Mouse (Mus musculus) forebrain, postnatal 0 days (tissue): ENCODE data around the gene Ntn4. TPM values are rescaled to one million over a fixed set of nuclear protein-coding genes. Genes with fewer than 3 reads are reported as not detected.

Source experiments
- ATAC-seq: fragments of 200-750 bp; cut with Nextera tagmentation; 2 replicates; pipeline ENCODE4 v1.8.0; 2017; ENCODE audit warnings: mild to moderate bottlenecking, moderate library complexity
- DNase-seq: peaks from one replicate; pipeline ENCODE4 v3.0.0-alpha.2; 2015
- H3K27ac ChIP-seq: fragments of 300-500 bp; sonication (generic); 2 replicates; pipeline ENCODE4 v1.5.1; 2014; ENCODE audit warnings: low read depth, mild to moderate bottlenecking, antibody characterized with exemption, low read length, moderate library complexity, mixed read lengths
- H3K27me3 ChIP-seq: fragments of 300-500 bp; sonication (generic); 2 replicates; pipeline ENCODE4 v1.6.1; 2014; ENCODE audit warnings: mild to moderate bottlenecking, low read length, mixed read lengths; ENCODE audit not compliant: insufficient read depth
- H3K36me3 ChIP-seq: fragments of 300-500 bp; sonication (generic); 2 replicates; pipeline ENCODE4 v1.6.1; 2014; ENCODE audit warnings: mild to moderate bottlenecking, moderate library complexity; ENCODE audit not compliant: insufficient read depth
- H3K4me1 ChIP-seq: fragments of 300-500 bp; sonication (generic); 2 replicates; pipeline ENCODE4 v1.6.1; 2014; ENCODE audit warnings: antibody characterized with exemption; ENCODE audit not compliant: insufficient read depth
- H3K4me2 ChIP-seq: fragments of 300-500 bp; sonication (generic); 2 replicates; pipeline ENCODE4 v1.6.1; 2014; ENCODE audit warnings: low read depth, mild to moderate bottlenecking, moderate library complexity
- H3K4me3 ChIP-seq: fragments of 300-500 bp; sonication (generic); 2 replicates; pipeline ENCODE4 v1.5.1; 2014; ENCODE audit warnings: low read depth, low read length, mixed read lengths
- H3K9ac ChIP-seq: fragments of 300-500 bp; sonication (generic); 2 replicates; pipeline ENCODE4 v1.6.1; 2014; ENCODE audit warnings: mild to moderate bottlenecking
- H3K9me3 ChIP-seq: fragments of 300-500 bp; sonication (generic); 2 replicates; pipeline ENCODE4 v1.6.1; 2016; ENCODE audit warnings: low read length
- CTCF ChIP-seq: sonication (generic); IDR thresholded peaks from 2 replicates; pipeline ENCODE4 v1.5.1; 2016; ENCODE audit warnings: antibody characterized with exemption, control low read depth, low read depth
- WGBS: fragments of 180-500 bp; shearing (Covaris S2); extraction: QIAGEN DNeasy Blood & Tissue Kit; methylation state at CpG from one replicate; pipeline ENCODE4 v1.1.7; 2014; 5-methylcytosine and 5-hydroxymethylcytosine counted together
- polyA plus RNA-seq: library from polyadenylated mRNA; unstranded; fragments of >200 nt; fragmentation: Nextera tagmentation; extraction: Ambion mirVana; gene quantifications from 2 replicates; pipeline ENCODE4 v1.2.1, GENCODE M21; 2015
- total RNA-seq: library from RNA; depleted of rRNA; stranded (reverse); fragments of >200 nt; gene quantifications from 2 replicates; pipeline ENCODE4 v1.2.3, GENCODE M21; 2014

Ntn4 gene
- total and polyA plus RNA-seq, 2 experiments from 2014 or later, result 1.2 to 6.1 TPM

DNA sequence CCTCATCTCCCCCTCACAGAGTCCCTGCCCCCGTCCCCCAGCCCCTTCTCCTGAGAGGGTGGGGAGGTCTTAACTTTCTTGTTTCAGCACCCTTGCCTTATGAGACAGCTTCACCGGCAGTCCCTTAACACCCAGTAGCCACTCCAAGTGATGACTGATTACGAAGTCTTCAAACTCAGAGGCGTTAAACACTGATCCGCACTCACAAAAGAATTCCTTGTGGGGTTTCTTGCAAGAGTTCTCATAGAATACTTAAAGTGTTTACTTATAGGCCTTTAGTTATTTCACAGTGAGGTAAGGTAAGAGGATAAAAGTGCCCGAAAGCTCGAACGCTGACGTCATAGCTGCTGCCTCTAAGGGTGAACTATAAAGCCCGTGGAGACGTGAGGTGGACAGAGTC is 50.9 kb downstream of the Ntn4 start:
- Histone ChIP-seq H3K27ac (no peak overlapping the region), H3K9ac (no peak overlapping the region), H3K9me3 (no peaks in the 10 kb centered on the region), H3K4me2 (no peak overlapping the region), H3K36me3 (no peaks in the 10 kb centered on the region), H3K27me3 (no peaks in the 10 kb centered on the region), H3K4me3 (no peak overlapping the region), H3K4me1 (no peaks in the 10 kb centered on the region)
- TF ChIP-seq CTCF, result no peak
- ATAC-seq (no peak), DNase-seq (no peak)
- 38% methylated on average over 11 of the region's 11 CpGs for WGBS

DNA sequence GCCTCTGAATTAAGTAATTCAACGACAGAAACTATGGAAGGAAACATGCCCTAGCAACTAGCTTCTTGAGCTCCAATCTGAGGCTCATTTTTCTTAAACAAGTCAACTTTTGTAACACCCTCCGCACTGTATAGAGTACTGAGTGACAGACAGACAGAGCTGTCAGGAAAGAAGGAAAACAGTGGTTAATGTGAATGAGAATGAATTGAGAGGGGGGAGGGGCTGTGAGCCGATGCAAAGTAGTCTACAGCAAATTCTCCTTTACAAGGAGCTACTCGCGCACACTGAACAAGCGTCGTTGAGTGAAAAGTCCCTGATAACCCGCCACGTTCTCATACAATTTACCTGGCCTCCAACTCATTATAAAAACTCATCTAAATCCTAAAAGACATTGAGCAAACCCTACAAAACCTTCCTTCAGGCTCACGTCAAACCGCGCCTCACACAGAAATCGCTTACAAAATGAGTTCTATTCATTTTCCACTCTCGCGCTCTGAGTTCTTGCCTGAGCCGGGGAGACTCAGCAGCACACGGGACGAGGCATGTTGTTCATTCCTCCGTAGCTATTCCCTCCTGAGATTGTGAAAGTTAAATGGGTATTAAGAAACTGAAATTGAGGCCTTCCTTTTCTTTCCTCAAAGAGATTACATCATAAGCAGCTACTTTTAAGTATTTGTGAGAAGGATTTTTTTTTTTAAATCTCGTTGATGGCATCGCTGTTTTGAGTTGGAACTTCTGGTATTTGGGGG is 54.7 kb downstream of the Ntn4 start:
- no peak overlapping the region for H3K9ac ChIP-seq
- no peaks in the 10 kb centered on the region for H3K36me3 ChIP-seq
- H3K27me3 ChIP-seq, result no peaks in the 10 kb centered on the region
- ATAC-seq (peak; percentile 61), DNase-seq (peak; percentile 58)
- peak overlapping the region; percentile 11; the same call in 1 of the 2 replicates for H3K4me3 ChIP-seq
- WGBS, result 26% methylated on average over 21 of the region's 21 CpGs
- H3K9me3 ChIP-seq, result no peaks in the 10 kb centered on the region
- H3K4me1 ChIP-seq, result 0 out of 2 replicates have a peak, but pooled peaks cover 5% of the 10 kb centered on the region
- TF ChIP-seq CTCF, result no peak
- H3K4me2 ChIP-seq, result peak overlapping the region; percentile 38
- H3K27ac ChIP-seq, result no peak overlapping the region; the same call in 1 of the 2 replicates

DNA sequence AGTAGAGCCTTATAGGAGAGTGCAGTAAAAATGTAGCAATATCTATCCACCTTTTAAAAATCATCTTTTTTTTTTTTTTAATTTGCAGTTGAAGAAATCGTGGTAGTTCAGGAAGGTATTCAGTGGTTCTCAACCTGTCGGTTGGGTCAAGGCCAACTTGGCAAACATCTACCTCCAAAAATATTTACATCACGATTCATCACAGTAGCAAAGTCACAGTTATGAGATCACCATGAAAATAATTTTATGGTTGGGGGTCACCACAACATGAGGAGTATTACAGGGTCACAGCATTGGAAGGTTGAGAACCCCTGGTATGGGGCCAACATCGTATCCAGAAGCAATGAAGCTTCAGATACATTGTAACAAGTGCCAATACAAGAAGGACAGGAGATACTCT is 55.5 kb downstream of the Ntn4 start:
- ATAC-seq, result no peak
- no peak for TF ChIP-seq CTCF
- Histone ChIP-seq H3K4me1 (0 out of 2 replicates have a peak, but pooled peaks cover 10% of the 10 kb centered on the region), H3K27me3 (no peaks in the 10 kb centered on the region), H3K4me3 (no peak overlapping the region), H3K27ac (no peak overlapping the region), H3K9me3 (no peaks in the 10 kb centered on the region), H3K4me2 (no peak overlapping the region), H3K36me3 (no peaks in the 10 kb centered on the region), H3K9ac (no peak overlapping the region)
- DNase-seq, result no peak
- WGBS, result 78% methylated on average over 4 of the region's 4 CpGs

DNA sequence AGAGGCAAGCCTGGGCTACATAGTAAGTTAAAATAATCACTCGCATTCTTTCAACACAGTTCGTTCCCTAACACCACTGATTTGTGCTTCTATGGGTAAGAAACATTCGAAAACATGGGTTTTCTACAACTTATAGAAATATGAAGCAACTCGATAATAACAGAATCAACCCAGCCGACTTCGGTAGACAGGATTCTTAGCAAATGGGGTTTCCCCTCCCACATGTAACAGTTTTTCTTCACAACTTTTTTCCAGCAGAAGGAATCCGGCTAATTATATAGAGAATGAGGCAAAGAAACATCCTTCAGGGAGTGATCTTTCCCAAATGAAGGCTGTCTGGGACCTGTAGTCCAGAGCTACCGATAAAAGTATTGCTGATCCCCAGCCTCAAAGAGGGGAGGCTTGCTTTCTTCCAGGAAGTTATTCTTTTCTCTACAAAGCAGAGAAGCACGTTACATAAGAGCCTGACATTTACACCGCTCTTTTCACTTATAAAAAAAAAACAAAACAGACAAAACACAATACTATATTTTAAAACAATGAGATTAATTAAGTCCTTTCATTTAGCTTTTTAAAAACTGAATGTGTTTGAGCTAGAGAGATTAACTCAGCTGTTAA is 57.5 kb downstream of the Ntn4 start:
- Histone ChIP-seq H3K36me3 (no peaks in the 10 kb centered on the region), H3K9ac (no peak overlapping the region), H3K4me2 (no peak overlapping the region), H3K4me1 (0 out of 2 replicates have a peak, but pooled peaks cover 10% of the 10 kb centered on the region), H3K4me3 (no peak overlapping the region), H3K27ac (no peak overlapping the region), H3K9me3 (no peaks in the 10 kb centered on the region), H3K27me3 (no peaks in the 10 kb centered on the region)
- TF ChIP-seq CTCF, result no peak
- ATAC-seq (no peak), DNase-seq (no peak)
- 69% methylated on average over 10 of the region's 10 CpGs for WGBS

DNA sequence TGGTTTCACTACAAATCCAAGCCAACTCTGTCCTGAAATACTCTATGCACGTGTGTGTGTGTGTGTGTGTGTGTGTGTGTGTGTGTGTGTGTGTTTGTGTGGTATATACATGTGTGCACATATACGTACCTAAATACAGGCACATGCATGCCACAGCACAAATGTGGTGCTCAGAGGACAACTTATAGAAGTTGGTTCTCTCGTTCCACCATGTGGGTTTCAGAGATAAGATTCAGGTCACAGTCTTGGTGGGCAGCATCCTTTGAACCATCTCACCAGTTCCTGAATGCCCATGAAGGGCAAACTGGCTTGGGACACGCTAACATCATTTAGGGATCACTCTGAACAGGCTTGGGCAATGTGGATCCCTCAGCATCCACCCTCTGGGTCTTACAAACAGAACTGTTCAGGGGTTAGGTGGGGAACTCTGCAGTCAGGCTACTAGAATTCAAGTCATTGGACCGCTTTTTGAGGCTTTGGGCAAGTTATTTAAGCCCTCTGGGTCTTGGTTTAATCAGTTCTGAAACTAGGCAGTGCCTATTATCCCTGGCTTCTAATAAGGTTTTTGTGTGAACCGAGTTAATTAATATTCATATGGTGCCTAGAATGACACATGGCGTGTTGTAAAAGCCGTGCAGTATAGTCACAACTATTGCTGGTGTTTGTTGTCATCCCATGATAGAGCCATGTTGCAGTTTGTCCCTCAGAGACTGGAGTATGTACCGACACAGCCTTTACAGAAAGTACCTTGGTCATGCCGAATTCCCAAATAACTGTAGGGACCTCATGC is 59.4 kb downstream of the Ntn4 start:
- no peak for TF ChIP-seq CTCF
- 41% methylated on average over 10 of the region's 10 CpGs for WGBS
- Histone ChIP-seq H3K27ac (peak overlapping the region; percentile 30; the same call in 1 of the 2 replicates), H3K9ac (no peak overlapping the region), H3K4me3 (peak overlapping the region; percentile 29), H3K36me3 (no peaks in the 10 kb centered on the region), H3K27me3 (no peaks in the 10 kb centered on the region), H3K4me1 (0 out of 2 replicates have a peak, but pooled peaks cover 10% of the 10 kb centered on the region), H3K4me2 (peak overlapping the region; percentile 54), H3K9me3 (no peaks in the 10 kb centered on the region)
- no peak for DNase-seq
- ATAC-seq, result no peak

DNA sequence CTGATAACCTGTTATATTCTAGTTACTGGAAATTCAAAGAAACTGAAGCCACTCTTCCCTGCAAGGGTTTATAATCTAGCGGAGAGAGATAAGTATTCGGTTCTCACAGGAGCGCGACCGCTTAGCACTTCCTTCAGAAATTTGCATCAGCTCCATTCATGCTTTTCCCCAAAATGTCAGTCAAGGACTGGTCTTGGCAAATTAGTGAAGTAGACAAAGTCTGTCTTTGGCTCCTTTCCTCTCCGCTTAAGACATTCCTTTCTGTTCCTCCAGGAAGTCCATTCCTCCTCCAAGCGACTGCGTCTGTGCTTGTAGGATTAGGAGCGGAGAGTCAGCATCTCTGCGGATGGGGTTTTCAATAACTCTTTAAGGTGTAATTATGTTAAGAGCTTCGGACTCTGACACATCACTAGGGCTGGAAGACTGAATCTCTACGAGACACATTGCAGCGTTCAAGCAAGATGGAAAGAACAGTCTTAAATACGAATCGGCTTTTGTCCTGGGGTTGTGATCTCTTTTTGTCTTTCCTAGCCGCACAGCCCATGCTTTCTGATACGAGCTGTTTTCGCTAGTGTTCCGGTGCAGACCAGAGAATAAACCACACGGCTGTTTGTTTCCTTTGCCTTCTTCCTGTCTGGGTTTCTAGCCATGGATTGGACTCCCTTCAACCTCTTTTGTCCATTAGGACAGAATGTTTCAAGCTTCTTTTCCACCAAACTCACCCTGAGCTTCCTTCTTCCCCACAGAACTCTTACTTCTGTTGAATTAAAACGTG is 60.3 kb downstream of the Ntn4 start:
- Histone ChIP-seq H3K36me3 (no peaks in the 10 kb centered on the region), H3K9ac (peak overlapping the region; percentile 26; the same call in 1 of the 2 replicates), H3K4me2 (peak overlapping the region; percentile 54), H3K9me3 (no peaks in the 10 kb centered on the region), H3K4me3 (peak overlapping the region; percentile 29), H3K27ac (peak overlapping the region; percentile 42), H3K27me3 (no peaks in the 10 kb centered on the region), H3K4me1 (0 out of 2 replicates have a peak, but pooled peaks cover 10% of the 10 kb centered on the region)
- 28% methylated on average over 21 of the region's 21 CpGs for WGBS
- DNase-seq, result peak; percentile 66
- no peak for TF ChIP-seq CTCF
- ATAC-seq, result peak; percentile 58; the same call in 1 of the 2 replicates
